Mouse (Mus musculus) heart, embryonic 11.5 days (tissue): ENCODE measurements around the gene Serpina6. TPM values are rescaled to one million over a fixed set of nuclear protein-coding genes. Genes with fewer than 3 reads are reported as not detected.

Experiments used
- ATAC-seq: fragments of 200-750 bp; cut with Nextera tagmentation; replicated peaks from 2 replicates; pipeline ENCODE4 v1.8.0; 2017; ENCODE audit warnings: moderate library complexity; ENCODE audit not compliant: insufficient number of reproducible peaks, low FRiP score, low TSS enrichment
- H3K27ac ChIP-seq: fragments of 300-500 bp; sonication (generic); 2 replicates; pipeline ENCODE4 v1.5.1; 2014; ENCODE audit warnings: mild to moderate bottlenecking, low read depth, low read length
- H3K27me3 ChIP-seq: fragments of 300-500 bp; sonication (generic); 2 replicates; pipeline ENCODE4 v1.6.1; 2014; ENCODE audit warnings: mild to moderate bottlenecking, low read length, mixed read lengths; ENCODE audit not compliant: control insufficient read depth, insufficient read depth
- H3K36me3 ChIP-seq: fragments of 300-500 bp; sonication (generic); 2 replicates; pipeline ENCODE4 v1.6.1; 2014; ENCODE audit warnings: mild to moderate bottlenecking, low read length, moderate library complexity, mixed read lengths; ENCODE audit not compliant: control insufficient read depth, insufficient read depth
- H3K4me1 ChIP-seq: fragments of 300-500 bp; sonication (generic); 2 replicates; pipeline ENCODE4 v1.6.1; 2014; ENCODE audit warnings: low read length; ENCODE audit not compliant: control insufficient read depth, insufficient read depth
- H3K4me2 ChIP-seq: fragments of 300-500 bp; sonication (generic); 2 replicates; pipeline ENCODE4 v1.6.1; 2014; ENCODE audit warnings: mild to moderate bottlenecking, moderate library complexity
- H3K4me3 ChIP-seq: fragments of 300-500 bp; sonication (generic); 2 replicates; pipeline ENCODE4 v1.5.1; 2014; ENCODE audit warnings: low read depth, low read length
- H3K9ac ChIP-seq: fragments of 300-500 bp; sonication (generic); 2 replicates; pipeline ENCODE4 v1.6.1; 2014; ENCODE audit warnings: mild to moderate bottlenecking, low read depth, low read length, moderate library complexity
- H3K9me3 ChIP-seq: fragments of 300-500 bp; sonication (generic); replicated peaks from 2 replicates; pipeline ENCODE4 v1.6.1; 2016; ENCODE audit warnings: low read length; ENCODE audit not compliant: control insufficient read depth
- WGBS: fragments of 180-500 bp; shearing (Covaris S2); extraction: QIAGEN DNeasy Blood & Tissue Kit; methylation state at CpG from one replicate; pipeline ENCODE4 v1.1.7; 2014; ENCODE audit not compliant: insufficient replicate concordance; 5-methylcytosine and 5-hydroxymethylcytosine counted together
- polyA plus RNA-seq: library from polyadenylated mRNA; unstranded; fragments of >200 nt; fragmentation: Nextera tagmentation; extraction: Ambion mirVana; gene quantifications from 2 replicates; pipeline ENCODE4 v1.2.1, GENCODE M21; 2014

Serpina6 gene
- polyA plus RNA-seq, 1 experiment from 2014 or later, result 18.3 TPM

GRCm38 (mm10) chr12:103644601-103645000, 12.4 kb downstream of the Serpina6 start:
- H3K4me1 ChIP-seq, result no peaks in the 10 kb centered on the region
- no peak overlapping the region for H3K4me3 ChIP-seq
- no peak overlapping the region for H3K4me2 ChIP-seq
- no peaks in the 10 kb centered on the region for H3K9me3 ChIP-seq
- H3K36me3 ChIP-seq, result no peaks in the 10 kb centered on the region
- H3K9ac ChIP-seq, result no peak overlapping the region
- no peak overlapping the region for H3K27ac ChIP-seq
- WGBS, result 33% methylated on average over 5 of the region's 5 CpGs
- H3K27me3 ChIP-seq, result no peaks in the 10 kb centered on the region
- no peak for ATAC-seq

DNA sequence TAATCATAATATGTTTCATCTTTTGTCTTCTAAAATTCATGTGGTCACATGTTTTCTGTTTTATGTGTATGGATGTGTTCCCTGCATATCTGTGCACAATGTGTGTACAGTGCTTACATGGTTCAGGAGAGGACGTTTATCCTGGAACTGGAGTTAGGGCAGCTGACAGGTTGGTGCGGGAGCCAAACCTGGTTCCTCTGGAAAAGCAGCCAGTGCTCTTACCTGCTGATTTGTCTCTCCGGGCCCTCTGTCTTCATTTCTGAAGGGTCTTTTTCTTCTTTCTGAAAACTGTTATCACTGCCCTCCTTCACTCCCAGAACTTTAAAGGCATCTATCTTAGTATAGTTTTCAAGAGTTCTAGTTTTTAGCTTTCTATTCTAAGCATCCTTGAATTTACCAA, 13.2 kb downstream of the Serpina6 start:
- Histone ChIP-seq H3K9ac (no peak overlapping the region), H3K36me3 (no peaks in the 10 kb centered on the region), H3K27me3 (no peaks in the 10 kb centered on the region), H3K4me2 (no peak overlapping the region), H3K4me1 (no peaks in the 10 kb centered on the region), H3K9me3 (no peaks in the 10 kb centered on the region), H3K27ac (no peak overlapping the region), H3K4me3 (no peak overlapping the region)
- WGBS, result 84% methylated on average over 3 of the region's 3 CpGs
- no peak for ATAC-seq

DNA sequence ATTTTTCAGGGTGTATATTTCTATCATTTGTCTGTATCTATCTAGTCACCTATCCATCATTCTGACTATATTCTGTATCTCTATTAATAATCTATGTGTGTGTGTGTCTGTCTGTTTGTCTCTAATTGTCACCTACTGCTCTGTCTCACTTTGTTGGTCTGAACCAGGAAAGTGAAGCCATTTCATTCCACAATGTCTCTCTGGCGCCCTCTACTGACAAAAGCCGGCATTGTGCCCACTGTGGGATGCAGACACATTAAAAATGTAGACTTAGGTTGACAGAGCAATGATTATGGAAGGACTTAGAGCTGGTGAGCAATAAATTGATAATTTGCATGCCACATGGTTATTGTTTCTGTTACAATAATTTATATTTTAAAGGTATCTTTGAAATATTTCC, 13.7 kb downstream of the Serpina6 start:
- Histone ChIP-seq H3K4me1 (no peaks in the 10 kb centered on the region), H3K27me3 (no peaks in the 10 kb centered on the region), H3K4me2 (no peak overlapping the region), H3K36me3 (no peaks in the 10 kb centered on the region), H3K9me3 (no peaks in the 10 kb centered on the region), H3K9ac (no peak overlapping the region), H3K4me3 (no peak overlapping the region), H3K27ac (no peak overlapping the region)
- no peak for ATAC-seq
- 0% methylated on average over 2 of the region's 2 CpGs for WGBS

- Histone ChIP-seq H3K4me2 (no peak overlapping the region), H3K4me1 (no peaks in the 10 kb centered on the region), H3K9ac (no peak overlapping the region), H3K27me3 (no peaks in the 10 kb centered on the region), H3K9me3 (no peaks in the 10 kb centered on the region), H3K36me3 (no peaks in the 10 kb centered on the region), H3K27ac (no peak overlapping the region), H3K4me3 (no peak overlapping the region)
- 81% methylated on average over 2 of the region's 2 CpGs for WGBS
- ATAC-seq, result no peak
These were observed 21.2 kb downstream of the Serpina6 start for GRCm38 (mm10) chr12:103635846-103636245.

GRCm38 (mm10) chr12:103634430-103634829, 22.6 kb downstream of the Serpina6 start:
- no peaks in the 10 kb centered on the region for H3K36me3 ChIP-seq
- no peaks in the 10 kb centered on the region for H3K27me3 ChIP-seq
- H3K9me3 ChIP-seq, result no peaks in the 10 kb centered on the region
- H3K9ac ChIP-seq, result no peak overlapping the region
- no peak for ATAC-seq
- no peak overlapping the region for H3K4me3 ChIP-seq
- H3K4me1 ChIP-seq, result no peaks in the 10 kb centered on the region
- H3K27ac ChIP-seq, result no peak overlapping the region
- no peak overlapping the region for H3K4me2 ChIP-seq
- 77% methylated on average over 2 of the region's 2 CpGs for WGBS

GRCm38 (mm10) chr12:103631203-103631612, 25.8 kb downstream of the Serpina6 start, which contains the start of gene Serpina10:
Gene Serpina10, minus strand, starts transcription at chr12:103631444.
- no peak within 1 kb of the TSS for H3K4me3 ChIP-seq
- 58% methylated on average over 3 of the region's 3 CpGs for WGBS
- H3K27ac ChIP-seq, result no peak within 1 kb of the TSS

GRCm38 (mm10) chr12:103616860-103617261, 40.2 kb downstream of the Serpina6 start:
- Histone ChIP-seq H3K4me1 (no peaks in the 10 kb centered on the region), H3K9me3 (no peaks in the 10 kb centered on the region), H3K36me3 (no peaks in the 10 kb centered on the region), H3K4me2 (no peak overlapping the region), H3K27ac (no peak overlapping the region), H3K4me3 (no peak overlapping the region), H3K9ac (no peak overlapping the region), H3K27me3 (no peaks in the 10 kb centered on the region)
- ATAC-seq, result no peak
- 45% methylated on average over 10 of the region's 10 CpGs for WGBS

More at GRCm38 (mm10) chr12:103631203-103631612, 25.8 kb downstream of the Serpina6 start, which contains the start of gene Serpina10:
- ATAC-seq, result no peak
- Histone ChIP-seq H3K4me1 (no peaks in the 10 kb centered on the region), H3K4me2 (no peak within 1 kb of the TSS), H3K9me3 (no peaks in the 10 kb centered on the region), H3K9ac (no peak within 1 kb of the TSS), H3K27me3 (no peaks in the 10 kb centered on the region), H3K36me3 (no peaks in the 10 kb centered on the region)

- H3K9ac ChIP-seq, result no peak overlapping the region
- WGBS, result 74% methylated on average over 4 of the region's 4 CpGs
- H3K4me2 ChIP-seq, result no peak overlapping the region
- no peaks in the 10 kb centered on the region for H3K4me1 ChIP-seq
- no peak overlapping the region for H3K27ac ChIP-seq
- ATAC-seq, result no peak
- H3K27me3 ChIP-seq, result no peaks in the 10 kb centered on the region
- no peaks in the 10 kb centered on the region for H3K9me3 ChIP-seq
- H3K4me3 ChIP-seq, result no peak overlapping the region
- H3K36me3 ChIP-seq, result no peaks in the 10 kb centered on the region
These were observed 41.3 kb downstream of the Serpina6 start for GRCm38 (mm10) chr12:103615734-103616133.

GRCm38 (mm10) chr12:103615141-103615540, 41.9 kb downstream of the Serpina6 start:
- Histone ChIP-seq H3K27me3 (no peaks in the 10 kb centered on the region), H3K27ac (no peak overlapping the region), H3K9me3 (no peaks in the 10 kb centered on the region), H3K4me1 (no peaks in the 10 kb centered on the region), H3K36me3 (no peaks in the 10 kb centered on the region), H3K9ac (no peak overlapping the region), H3K4me2 (no peak overlapping the region), H3K4me3 (no peak overlapping the region)
- ATAC-seq, result no peak
- WGBS, result 78% methylated on average over 1 of the region's 1 CpGs
